Mouse (Mus musculus): ENCODE data around the gene Srsf1. TPM values are rescaled to one million over a fixed set of nuclear protein-coding genes. Genes with fewer than 3 reads are reported as not detected.
"Not testable (repeated sequence)": the region's sequence is repeated elsewhere in the genome, so short reads cannot be mapped to it uniquely, and the experiment has no call there.

The Srsf1 gene
- polyA plus RNA-seq, 1 experiment from 2014 or later, result 298 TPM

DNA sequence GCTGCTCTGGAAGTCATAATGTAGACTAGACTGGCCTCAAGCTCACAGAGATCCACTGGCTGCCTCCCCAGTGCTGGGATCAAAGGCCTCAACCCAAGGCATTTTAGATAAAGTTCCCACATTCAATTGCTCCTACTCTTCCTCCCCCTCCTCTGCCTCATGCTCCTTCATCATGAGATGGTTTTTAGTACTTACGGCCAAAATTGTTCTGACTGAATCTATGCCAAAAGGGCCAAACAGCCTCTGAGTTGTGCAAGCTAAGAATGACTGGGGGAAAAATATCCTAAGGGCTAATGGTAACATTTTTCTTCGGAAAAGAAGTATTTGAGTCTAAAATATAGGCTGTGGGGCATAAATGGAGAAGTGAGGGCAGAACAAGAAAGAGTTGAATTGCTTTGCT lies 23.2 kb upstream of the Srsf1 start:
- no peak overlapping the region for H3K4me3 ChIP-seq
- ATAC-seq (ENCODE audit: low FRiP score), result no peak
- H3K27me3 ChIP-seq, result no peaks in the 10 kb centered on the region
- peaks cover 15% of the 10 kb centered on the region for H3K4me1 ChIP-seq (replicated peaks)
- H3K36me3 ChIP-seq, result no peaks in the 10 kb centered on the region
- 94% methylated on average over 2 of the region's 2 CpGs for WGBS
- H3K9me3 ChIP-seq, result no peaks in the 10 kb centered on the region
- no peak overlapping the region for H3K27ac ChIP-seq
- no peak overlapping the region for H3K9ac ChIP-seq
- no peak overlapping the region for H3K4me2 ChIP-seq

DNA sequence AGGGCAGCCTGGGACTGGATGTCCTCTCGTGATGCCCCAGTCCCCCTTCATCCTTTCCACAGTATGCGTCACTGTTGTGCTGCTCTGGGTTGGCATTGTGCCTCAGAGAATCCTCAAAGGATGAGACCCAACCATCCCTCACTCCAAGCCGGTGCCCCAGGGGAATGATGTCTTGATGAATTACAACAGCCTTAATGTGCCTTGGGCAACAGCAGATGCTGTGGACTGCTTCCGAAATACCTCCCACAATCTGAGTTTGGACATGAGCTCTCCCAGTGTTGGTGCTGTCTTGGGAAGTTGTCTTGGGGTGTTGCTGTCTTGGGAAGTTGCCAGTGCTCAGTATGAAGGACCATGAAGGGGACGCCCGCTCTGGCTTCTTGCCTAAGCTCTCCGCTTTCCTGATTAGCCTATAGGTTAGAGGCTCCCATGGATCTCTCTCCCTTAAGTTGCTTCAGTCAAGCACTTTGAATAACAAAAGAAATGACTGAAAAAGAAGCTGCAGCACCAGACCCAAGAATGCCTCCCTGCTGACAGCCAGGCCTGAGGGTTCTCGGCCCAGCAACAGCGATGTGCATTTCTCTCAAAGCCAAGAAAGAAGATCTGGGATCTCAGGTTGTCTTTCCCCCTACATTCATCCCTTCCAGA lies 19.7 kb upstream of the Srsf1 start:
- H3K9ac ChIP-seq, result no peak overlapping the region
- H3K4me1 ChIP-seq (replicated peaks), result peaks cover 15% of the 10 kb centered on the region
- no peaks in the 10 kb centered on the region for H3K36me3 ChIP-seq
- no peaks in the 10 kb centered on the region for H3K9me3 ChIP-seq
- 28% methylated on average over 9 of the region's 9 CpGs for WGBS
- peak overlapping the region; percentile 18; the same call in 1 of the 2 replicates for H3K27ac ChIP-seq
- H3K4me2 ChIP-seq, result no peak overlapping the region
- no peak for ATAC-seq (ENCODE audit: low FRiP score)
- H3K27me3 ChIP-seq, result no peaks in the 10 kb centered on the region
- no peak overlapping the region for H3K4me3 ChIP-seq

DNA sequence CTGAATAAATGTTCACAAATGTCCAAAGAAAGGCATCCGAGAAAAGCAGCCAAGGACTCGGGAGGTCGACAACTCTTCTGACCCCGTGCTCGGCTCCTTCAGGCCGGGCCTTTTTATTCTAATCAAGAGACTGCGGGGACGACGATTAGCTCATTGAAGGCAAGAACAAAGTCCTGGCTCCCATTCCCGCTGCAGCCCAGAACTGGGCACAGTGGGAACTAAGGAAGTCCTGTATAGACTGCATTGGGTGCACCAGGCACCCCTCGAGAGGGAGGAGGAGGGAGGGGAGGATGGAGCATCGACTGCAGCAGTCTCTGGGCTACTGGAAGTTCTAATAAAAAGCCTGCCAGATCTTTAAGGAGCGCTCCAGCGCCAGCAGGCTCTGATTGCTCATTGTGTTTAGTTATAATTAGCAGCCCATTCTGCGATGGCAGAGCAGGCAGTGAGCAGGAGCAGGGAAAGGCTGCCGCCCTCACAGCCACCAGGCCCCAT lies 18.9 kb upstream of the Srsf1 start:
- H3K27ac ChIP-seq, result peak overlapping the region; percentile 55; the same call in 1 of the 2 replicates
- H3K9me3 ChIP-seq, result no peaks in the 10 kb centered on the region
- ATAC-seq (ENCODE audit: low FRiP score), result no peak
- H3K4me2 ChIP-seq, result no peak overlapping the region
- no peaks in the 10 kb centered on the region for H3K36me3 ChIP-seq
- no peak overlapping the region for H3K4me3 ChIP-seq
- H3K9ac ChIP-seq, result no peak overlapping the region
- H3K4me1 ChIP-seq (replicated peaks), result peaks cover 15% of the 10 kb centered on the region
- H3K27me3 ChIP-seq, result no peaks in the 10 kb centered on the region
- WGBS, result 8% methylated on average over 16 of the region's 16 CpGs

DNA sequence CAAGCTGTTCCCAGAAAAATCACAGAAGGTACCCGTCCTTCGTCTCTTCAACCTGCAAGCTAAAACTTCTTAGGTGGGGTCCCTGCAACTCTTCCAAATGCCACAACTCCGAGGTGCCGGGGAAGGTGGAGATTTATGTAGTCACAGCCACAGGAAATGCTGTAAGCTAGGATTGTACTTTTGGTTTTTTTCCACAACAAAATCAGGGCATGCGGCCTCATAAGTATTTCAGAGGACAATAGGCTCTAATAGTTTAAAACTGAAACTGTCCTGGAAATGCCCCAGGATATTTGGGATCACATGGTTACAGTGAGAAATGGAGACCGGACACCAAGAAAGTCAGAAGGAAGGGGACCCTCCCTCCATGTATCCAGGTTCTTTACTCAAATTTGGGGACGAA lies 17.0 kb upstream of the Srsf1 start:
- H3K27ac ChIP-seq, result no peak overlapping the region
- H3K4me1 ChIP-seq (replicated peaks), result peaks cover 15% of the 10 kb centered on the region
- no peaks in the 10 kb centered on the region for H3K27me3 ChIP-seq
- no peak for ATAC-seq (ENCODE audit: low FRiP score)
- H3K4me3 ChIP-seq, result no peak overlapping the region
- H3K4me2 ChIP-seq, result no peak overlapping the region
- no peak overlapping the region for H3K9ac ChIP-seq
- H3K36me3 ChIP-seq, result 0 out of 2 replicates have a peak, but pooled peaks cover 7% of the 10 kb centered on the region
- 92% methylated on average over 7 of the region's 7 CpGs for WGBS
- no peaks in the 10 kb centered on the region for H3K9me3 ChIP-seq

DNA sequence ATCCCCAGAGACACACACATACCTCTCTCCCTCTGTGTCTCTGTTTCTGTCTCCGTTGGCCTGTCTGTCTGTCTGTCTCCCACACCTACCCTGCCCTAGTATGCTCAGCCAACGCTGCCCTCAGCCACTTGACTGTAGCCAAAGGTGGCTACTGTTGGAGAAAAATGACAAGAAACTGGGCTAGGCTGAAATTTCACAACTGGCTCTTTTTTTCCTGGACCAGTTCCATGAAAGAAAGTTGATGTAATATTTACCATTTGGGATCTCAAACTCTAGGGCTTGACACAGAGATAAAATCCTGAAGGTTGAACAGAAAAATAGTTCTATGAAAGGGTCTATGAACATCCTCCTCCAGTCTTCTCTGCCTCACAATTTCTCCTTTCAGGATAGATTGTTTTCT lies 16.3 kb upstream of the Srsf1 start:
- Histone ChIP-seq H3K4me3 (no peak overlapping the region), H3K27ac (no peak overlapping the region), H3K4me1 (replicated peaks) (peaks cover 15% of the 10 kb centered on the region), H3K9me3 (no peaks in the 10 kb centered on the region), H3K27me3 (no peaks in the 10 kb centered on the region), H3K9ac (no peak overlapping the region), H3K36me3 (0 out of 2 replicates have a peak, but pooled peaks cover 7% of the 10 kb centered on the region), H3K4me2 (no peak overlapping the region)
- ATAC-seq (ENCODE audit: low FRiP score), result no peak
- WGBS, result 91% methylated on average over 2 of the region's 2 CpGs

DNA sequence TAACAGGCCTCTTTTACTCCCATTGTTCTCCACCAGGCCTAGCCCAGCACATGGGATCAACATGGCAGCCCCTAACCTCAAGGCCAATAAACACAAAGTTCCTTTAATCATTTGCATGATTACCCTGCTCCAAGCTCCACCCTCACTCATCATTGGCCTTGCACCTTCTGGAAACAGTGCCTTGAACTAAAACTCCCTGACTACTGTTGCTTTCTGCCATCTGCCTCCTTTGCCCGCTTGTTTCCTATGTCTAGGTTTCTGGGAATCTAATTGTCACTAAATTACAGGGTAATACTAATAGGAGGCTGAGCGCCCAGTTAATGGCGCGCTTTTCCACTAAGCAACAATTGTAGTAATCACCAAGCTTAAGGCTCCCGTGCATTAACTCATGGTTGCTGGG lies 15.4 kb upstream of the Srsf1 start:
- 94% methylated on average over 5 of the region's 5 CpGs for WGBS

DNA sequence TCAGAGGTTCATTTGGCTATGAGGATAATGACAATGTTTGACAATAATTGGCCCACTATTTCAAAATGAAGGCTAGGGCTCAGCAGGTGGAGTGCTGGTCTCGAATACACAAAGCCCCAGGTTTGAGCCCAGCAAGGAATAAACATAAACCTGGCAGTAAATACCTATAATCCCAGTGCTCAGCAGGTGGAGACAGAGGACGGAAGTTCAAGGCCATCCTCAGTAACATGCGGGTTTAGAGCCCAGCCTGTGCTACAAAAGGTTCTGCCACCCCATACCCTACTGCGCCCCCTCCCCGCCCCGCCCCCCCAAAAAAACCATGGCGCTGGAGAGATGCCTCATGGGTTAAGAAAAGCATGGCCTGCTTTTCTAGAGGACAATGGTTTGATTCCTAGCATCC lies 11.2 kb upstream of the Srsf1 start:
- Histone ChIP-seq H3K4me2 (no peak overlapping the region), H3K4me3 (no peak overlapping the region), H3K36me3 (peaks cover 7% of the 10 kb centered on the region; the same call in 1 of the 2 replicates), H3K9me3 (no peaks in the 10 kb centered on the region), H3K4me1 (replicated peaks) (0 out of 2 replicates have a peak, but pooled peaks cover 3% of the 10 kb centered on the region), H3K27ac (no peak overlapping the region), H3K27me3 (no peaks in the 10 kb centered on the region), H3K9ac (no peak overlapping the region)
- WGBS, result 71% methylated on average over 7 of the region's 7 CpGs
- no peak for ATAC-seq (ENCODE audit: low FRiP score)

More for the DNA sequence above, 15.4 kb upstream of the Srsf1 start:
- Histone ChIP-seq H3K4me2 (no peak overlapping the region), H3K4me1 (replicated peaks) (peaks cover 15% of the 10 kb centered on the region), H3K36me3 (0 out of 2 replicates have a peak, but pooled peaks cover 7% of the 10 kb centered on the region), H3K9me3 (no peaks in the 10 kb centered on the region), H3K27me3 (no peaks in the 10 kb centered on the region), H3K4me3 (no peak overlapping the region), H3K9ac (no peak overlapping the region), H3K27ac (no peak overlapping the region)
- no peak for ATAC-seq (ENCODE audit: low FRiP score)

DNA sequence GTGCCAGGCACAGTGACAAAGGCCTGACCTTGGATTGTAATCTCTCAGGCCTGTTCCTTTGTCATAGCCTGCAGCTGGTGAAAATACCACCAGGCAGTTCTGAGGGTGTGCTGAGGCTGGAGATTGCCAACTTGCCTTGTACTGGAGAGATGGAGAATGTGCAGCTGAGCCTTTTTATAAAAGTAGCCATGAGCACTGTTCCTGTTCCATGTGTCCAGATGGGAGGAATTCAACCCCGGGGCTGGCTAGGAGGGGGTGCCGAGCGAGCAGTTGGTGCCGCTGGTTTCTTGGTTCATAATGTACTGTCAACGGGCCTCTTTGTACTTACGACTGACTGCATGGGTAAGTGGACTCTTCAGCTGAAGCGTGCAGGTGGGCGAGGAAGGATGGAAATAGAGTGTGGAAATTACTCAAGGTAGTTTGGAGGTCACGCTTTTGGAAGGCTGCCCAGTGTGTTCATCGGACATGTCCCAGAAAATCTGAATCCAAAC lies 10.4 kb upstream of the Srsf1 start:
- H3K4me3 ChIP-seq, result no peak overlapping the region
- H3K9me3 ChIP-seq, result no peaks in the 10 kb centered on the region
- H3K27ac ChIP-seq, result no peak overlapping the region
- H3K36me3 ChIP-seq, result peaks cover 7% of the 10 kb centered on the region; the same call in 1 of the 2 replicates
- 0 out of 2 replicates have a peak, but pooled peaks cover 3% of the 10 kb centered on the region for H3K4me1 ChIP-seq (replicated peaks)
- no peak for ATAC-seq (ENCODE audit: low FRiP score)
- H3K4me2 ChIP-seq, result no peak overlapping the region
- no peak overlapping the region for H3K9ac ChIP-seq
- no peaks in the 10 kb centered on the region for H3K27me3 ChIP-seq
- WGBS, result 73% methylated on average over 10 of the region's 10 CpGs

DNA sequence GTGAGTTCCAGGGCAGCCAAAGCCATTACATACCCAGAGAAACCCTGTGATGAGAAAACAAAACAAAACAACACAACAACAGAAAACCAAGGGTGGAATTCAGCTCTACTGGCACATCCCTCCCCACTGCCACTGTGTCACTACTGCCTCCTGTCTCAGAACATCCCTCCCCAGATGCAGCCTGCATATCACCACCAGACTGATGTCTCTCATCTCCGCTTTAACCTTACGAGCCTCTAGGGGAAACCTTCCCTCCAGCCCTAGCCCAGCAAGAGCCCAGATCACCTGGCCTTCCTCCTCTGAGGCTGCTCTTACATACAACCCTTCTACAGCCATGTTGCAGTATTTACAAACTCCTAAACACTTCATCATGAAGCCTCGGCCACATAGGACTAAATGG lies 9.8 kb upstream of the Srsf1 start:
- Histone ChIP-seq H3K9me3 (no peaks in the 10 kb centered on the region), H3K4me1 (replicated peaks) (0 out of 2 replicates have a peak, but pooled peaks cover 3% of the 10 kb centered on the region), H3K4me2 (no peak overlapping the region), H3K36me3 (peaks cover 7% of the 10 kb centered on the region; the same call in 1 of the 2 replicates), H3K4me3 (no peak overlapping the region), H3K27me3 (no peaks in the 10 kb centered on the region), H3K9ac (no peak overlapping the region), H3K27ac (no peak overlapping the region)
- no peak for ATAC-seq (ENCODE audit: low FRiP score)
- WGBS, result 72% methylated on average over 3 of the region's 3 CpGs

DNA sequence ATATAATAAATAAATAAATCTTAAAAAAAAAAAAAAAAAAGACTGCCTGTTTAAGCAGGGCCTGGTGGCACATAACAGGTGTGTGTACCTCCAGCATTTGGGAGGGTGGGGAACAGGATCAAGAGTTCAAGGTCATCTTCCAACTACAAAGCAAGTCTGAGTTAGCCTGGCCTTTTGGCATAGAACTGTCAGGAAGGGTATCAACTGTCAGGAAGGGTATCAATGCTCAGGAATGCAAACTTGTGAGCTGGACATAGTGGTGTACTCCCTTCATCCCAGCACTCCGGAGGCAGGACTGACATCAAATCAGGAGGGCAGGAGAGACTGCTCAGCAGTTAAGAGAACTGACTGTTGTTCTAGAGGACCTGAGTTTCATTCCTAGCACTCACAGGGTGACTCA lies 8.1 kb upstream of the Srsf1 start:
- no peaks in the 10 kb centered on the region for H3K27me3 ChIP-seq
- 89% methylated on average over 1 of the region's 1 CpGs for WGBS
- H3K4me3 ChIP-seq, result no peak overlapping the region
- H3K4me1 ChIP-seq (replicated peaks), result 0 out of 2 replicates have a peak, but pooled peaks cover 3% of the 10 kb centered on the region
- H3K36me3 ChIP-seq, result peaks cover 7% of the 10 kb centered on the region; the same call in 1 of the 2 replicates
- no peak for ATAC-seq (ENCODE audit: low FRiP score)
- no peaks in the 10 kb centered on the region for H3K9me3 ChIP-seq
- H3K27ac ChIP-seq, result no peak overlapping the region
- H3K4me2 ChIP-seq, result no peak overlapping the region
- no peak overlapping the region for H3K9ac ChIP-seq

DNA sequence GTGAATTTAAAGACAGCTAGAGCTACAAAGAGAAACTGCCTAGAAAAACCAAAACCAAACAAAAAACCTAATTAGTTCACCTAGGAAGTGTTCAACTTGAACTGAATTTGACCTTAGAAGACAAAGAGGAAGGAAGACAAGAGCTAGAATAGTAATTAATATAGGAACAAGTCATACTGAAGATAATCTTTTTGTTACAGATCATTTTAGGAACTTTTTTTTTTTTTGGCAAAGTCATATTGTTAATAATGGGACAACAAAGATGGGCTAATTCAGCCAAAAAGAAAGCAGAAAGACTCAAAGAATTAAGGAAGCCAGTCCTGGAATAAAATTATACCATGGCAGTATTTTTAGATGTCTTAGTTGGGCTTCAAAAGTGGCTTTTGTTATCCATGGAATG lies 2.9 kb upstream of the Srsf1 start:
- Histone ChIP-seq H3K36me3 (peaks cover 3% of the 10 kb centered on the region), H3K4me2 (no peak overlapping the region), H3K27ac (no peak overlapping the region), H3K4me3 (no peak overlapping the region), H3K9ac (no peak overlapping the region), H3K9me3 (no peaks in the 10 kb centered on the region), H3K27me3 (no peaks in the 10 kb centered on the region), H3K4me1 (replicated peaks) (peaks cover 16% of the 10 kb centered on the region)
- ATAC-seq (ENCODE audit: low FRiP score), result no peak

DNA sequence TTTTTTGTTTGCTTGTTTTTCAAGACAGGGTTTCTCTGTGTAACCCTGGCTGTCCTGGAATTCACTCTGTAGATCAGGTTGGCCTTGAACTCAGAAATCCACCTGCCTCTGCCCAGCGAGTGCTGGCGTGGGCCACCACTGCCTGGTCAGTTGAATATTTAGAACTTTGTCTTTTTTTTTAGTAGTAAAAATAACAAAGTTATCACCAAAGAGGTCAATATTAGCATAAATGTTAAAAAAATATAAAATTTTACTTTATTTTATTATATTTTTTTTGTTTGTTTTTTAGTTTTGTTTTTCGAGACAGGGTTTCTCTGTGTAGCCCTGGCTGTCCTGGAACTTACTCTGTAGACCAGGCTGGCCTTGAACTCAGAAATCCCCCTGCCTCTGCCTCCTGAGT lies 2.0 kb upstream of the Srsf1 start:
- ATAC-seq (ENCODE audit: low FRiP score); H3K27me3 ChIP-seq; H3K9ac ChIP-seq; H3K27ac ChIP-seq; H3K4me2 ChIP-seq; H3K4me3 ChIP-seq; H3K9me3 ChIP-seq: not testable (repeated sequence)
- Histone ChIP-seq H3K36me3 (peaks cover 11% of the 10 kb centered on the region), H3K4me1 (replicated peaks) (peaks cover 25% of the 10 kb centered on the region)
- 95% methylated on average over 3 of the region's 3 CpGs for WGBS

DNA sequence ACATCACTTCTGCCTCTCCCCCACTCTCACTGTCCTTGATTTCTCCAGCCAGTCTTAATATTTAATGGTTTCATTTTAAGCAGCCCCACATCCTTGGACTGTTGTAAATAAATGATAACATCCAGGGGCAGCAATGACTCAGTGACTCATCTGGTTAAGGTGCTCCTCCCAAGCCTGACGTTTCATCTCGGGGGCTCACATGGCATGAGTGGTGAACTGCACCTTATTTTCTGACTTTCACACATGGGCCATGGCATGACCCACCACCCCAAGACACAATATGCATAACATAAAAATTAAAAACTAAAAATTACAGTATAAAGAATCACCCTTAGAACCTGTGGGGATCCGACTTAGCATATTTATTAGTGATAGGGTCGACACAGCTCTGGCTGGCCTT lies 1.3 kb upstream of the Srsf1 start:
- Histone ChIP-seq H3K4me3 (peak overlapping the region; percentile 98), H3K4me1 (replicated peaks) (peaks cover 29% of the 10 kb centered on the region), H3K27ac (no peak overlapping the region), H3K9me3 (no peaks in the 10 kb centered on the region), H3K36me3 (peaks cover 14% of the 10 kb centered on the region), H3K27me3 (no peaks in the 10 kb centered on the region), H3K4me2 (peak overlapping the region; percentile 85), H3K9ac (peak overlapping the region; percentile 100)
- no peak for ATAC-seq (ENCODE audit: low FRiP score)
- 90% methylated on average over 4 of the region's 4 CpGs for WGBS

All from hindbrain, embryonic 13.5 days (tissue).